Mouse (Mus musculus) intestine, postnatal 0 days (tissue): Measurements from ENCODE around the gene Pou3f3. TPM values are rescaled to one million over a fixed set of nuclear protein-coding genes. Genes with fewer than 3 reads are reported as not detected.

ENCODE experiments used
- ATAC-seq: fragments of 200-750 bp; cut with Nextera tagmentation; 2 replicates; pipeline ENCODE4 v1.8.0; 2017; ENCODE audit warnings: mild to moderate bottlenecking, moderate TSS enrichment, moderate library complexity
- H3K27ac ChIP-seq: fragments of 300-500 bp; sonication (generic); 2 replicates; pipeline ENCODE4 v1.5.1; 2014; ENCODE audit warnings: mild to moderate bottlenecking, low read depth, low read length, moderate library complexity
- H3K27me3 ChIP-seq: fragments of 300-500 bp; sonication (generic); replicated peaks from 2 replicates; pipeline ENCODE4 v1.6.1; 2014; ENCODE audit warnings: low read length, mixed read lengths; ENCODE audit not compliant: control insufficient read depth, insufficient read depth
- H3K36me3 ChIP-seq: fragments of 300-500 bp; sonication (generic); 2 replicates; pipeline ENCODE4 v1.6.1; 2014; ENCODE audit warnings: mild to moderate bottlenecking, moderate library complexity; ENCODE audit not compliant: control insufficient read depth, insufficient read depth
- H3K4me1 ChIP-seq: fragments of 300-500 bp; sonication (generic); replicated peaks from 2 replicates; pipeline ENCODE4 v1.6.1; 2014; ENCODE audit warnings: antibody characterized with exemption, low read length, mixed read lengths; ENCODE audit not compliant: control insufficient read depth, insufficient read depth
- H3K4me2 ChIP-seq: fragments of 300-500 bp; sonication (generic); replicated peaks from 2 replicates; pipeline ENCODE4 v1.6.1; 2014; ENCODE audit warnings: low read depth, mild to moderate bottlenecking, moderate library complexity
- H3K4me3 ChIP-seq: fragments of 300-500 bp; sonication (generic); 2 replicates; pipeline ENCODE4 v1.5.1; 2014; ENCODE audit warnings: low read depth, low read length
- H3K9ac ChIP-seq: fragments of 300-500 bp; sonication (generic); 2 replicates; pipeline ENCODE4 v1.6.1; 2014; ENCODE audit warnings: mild to moderate bottlenecking, low read depth, low read length
- H3K9me3 ChIP-seq: fragments of 300-500 bp; sonication (generic); 2 replicates; pipeline ENCODE4 v1.6.1; 2016; ENCODE audit warnings: mixed run types; ENCODE audit not compliant: control insufficient read depth
- CTCF ChIP-seq: sonication (generic); IDR thresholded peaks from 2 replicates; pipeline ENCODE4 v1.5.1; 2016; ENCODE audit warnings: low read depth, mild to moderate bottlenecking, control low read depth, antibody characterized with exemption, moderate library complexity
- WGBS: fragments of 180-500 bp; shearing (Covaris S2); extraction: QIAGEN DNeasy Blood & Tissue Kit; methylation state at CpG from one replicate; pipeline ENCODE4 v1.1.7; 2014; 5-methylcytosine and 5-hydroxymethylcytosine counted together
- polyA plus RNA-seq: library from polyadenylated mRNA; unstranded; fragments of >200 nt; fragmentation: Nextera tagmentation; extraction: Ambion mirVana; gene quantifications from 2 replicates; pipeline ENCODE4 v1.2.1, GENCODE M21; 2015

Pou3f3 gene
- polyA plus RNA-seq, 1 experiment from 2014 or later = 0.14 TPM

DNA sequence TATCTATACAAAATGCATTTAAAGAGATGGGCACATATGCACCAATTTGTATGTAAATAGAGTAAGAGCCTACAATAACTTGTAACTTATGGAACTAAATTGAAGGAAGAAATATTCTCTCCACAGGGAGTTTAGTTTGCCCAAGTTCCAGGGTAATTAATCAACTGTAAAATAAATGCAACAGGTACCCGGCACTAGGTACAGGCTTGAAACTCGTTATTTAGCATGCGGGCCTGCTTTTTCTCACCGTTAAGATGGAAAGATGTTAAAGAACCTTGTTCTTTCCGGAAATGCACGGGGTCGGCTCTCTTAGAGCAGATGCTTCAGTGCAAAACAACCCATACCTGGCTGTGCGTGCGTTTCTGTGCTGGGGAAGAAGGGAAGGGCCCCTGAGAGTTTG lies 7.4 kb downstream of the Pou3f3 start:
- no peak overlapping the region for H3K4me2 ChIP-seq
- H3K9me3 ChIP-seq = no peaks in the 10 kb centered on the region
- H3K4me1 ChIP-seq = no peaks in the 10 kb centered on the region
- H3K36me3 ChIP-seq = no peaks in the 10 kb centered on the region
- ATAC-seq = no peak
- 2% methylated on average over 9 of the region's 9 CpGs for WGBS
- no peak overlapping the region for H3K27ac ChIP-seq
- peaks cover 95% of the 10 kb centered on the region for H3K27me3 ChIP-seq
- TF ChIP-seq CTCF = no peak
- H3K4me3 ChIP-seq = no peak overlapping the region
- H3K9ac ChIP-seq = no peak overlapping the region

DNA sequence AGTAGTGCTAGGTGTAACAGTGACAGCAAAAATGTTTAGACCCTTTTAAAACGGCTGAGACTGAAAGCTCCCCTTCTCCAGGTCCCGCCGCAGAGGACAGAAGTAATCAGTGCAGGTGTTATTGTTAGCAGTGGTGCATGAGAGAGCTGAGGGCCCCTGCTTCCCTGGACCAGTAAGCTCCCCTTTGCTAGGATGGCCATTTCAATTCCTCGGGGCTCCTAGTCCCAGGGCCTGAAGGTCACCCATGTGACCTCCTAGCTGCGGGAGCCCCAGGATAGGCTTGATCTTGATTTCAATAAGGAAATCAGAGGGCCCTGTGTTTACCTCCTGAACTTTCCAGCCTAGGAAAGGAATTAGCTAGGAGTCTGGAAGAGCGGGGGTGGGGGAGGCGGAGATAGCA lies 7.9 kb downstream of the Pou3f3 start:
- no peak for ATAC-seq
- Histone ChIP-seq H3K9me3 (no peaks in the 10 kb centered on the region), H3K4me2 (no peak overlapping the region), H3K36me3 (no peaks in the 10 kb centered on the region), H3K4me3 (no peak overlapping the region), H3K4me1 (no peaks in the 10 kb centered on the region), H3K9ac (no peak overlapping the region), H3K27ac (no peak overlapping the region), H3K27me3 (peaks cover 95% of the 10 kb centered on the region)
- no peak for TF ChIP-seq CTCF
- WGBS = 5% methylated on average over 7 of the region's 7 CpGs

DNA sequence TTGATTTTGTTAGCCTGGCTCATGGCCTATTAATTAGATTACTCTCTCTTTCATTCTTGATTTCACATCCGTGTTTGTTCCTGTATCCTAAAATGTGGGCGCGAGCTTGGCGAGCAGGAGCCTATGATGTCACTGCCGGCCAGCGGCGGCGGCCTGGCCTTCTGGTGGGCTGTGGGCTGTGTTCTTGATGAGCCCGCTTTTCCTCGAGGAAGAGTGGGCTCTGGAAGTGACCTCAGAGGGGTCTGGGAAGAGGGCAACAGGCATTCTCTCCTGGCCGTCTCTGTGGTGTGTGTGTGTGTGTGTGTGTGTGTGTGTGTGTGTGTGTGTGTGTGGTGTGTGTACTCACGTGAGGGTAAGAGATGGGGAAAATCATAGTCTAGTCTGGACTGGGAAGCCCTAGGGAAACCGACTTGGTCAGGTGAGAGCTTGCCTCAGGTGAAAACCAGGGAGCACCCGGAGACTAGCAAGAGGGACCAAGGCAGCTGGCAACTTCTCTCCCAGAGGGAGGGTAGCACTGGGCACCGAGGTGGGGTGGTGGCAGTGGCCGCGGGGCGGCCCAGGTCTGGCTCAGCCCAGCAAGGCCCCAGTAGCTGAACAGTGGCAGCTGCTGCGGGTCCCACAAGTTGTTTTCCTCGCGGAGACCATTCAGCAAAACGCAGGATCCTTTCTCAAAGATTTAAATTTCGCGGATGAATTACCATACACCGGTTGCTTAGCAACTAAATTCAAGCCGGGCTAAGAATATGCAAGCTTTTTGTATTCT lies 8.5 kb downstream of the Pou3f3 start:
- Histone ChIP-seq H3K9ac (no peak overlapping the region), H3K9me3 (no peaks in the 10 kb centered on the region), H3K27me3 (peaks cover 95% of the 10 kb centered on the region), H3K4me1 (no peaks in the 10 kb centered on the region), H3K36me3 (no peaks in the 10 kb centered on the region), H3K4me2 (no peak overlapping the region), H3K4me3 (no peak overlapping the region), H3K27ac (no peak overlapping the region)
- TF ChIP-seq CTCF = no peak
- WGBS = 2% methylated on average over 26 of the region's 26 CpGs
- ATAC-seq = no peak

DNA sequence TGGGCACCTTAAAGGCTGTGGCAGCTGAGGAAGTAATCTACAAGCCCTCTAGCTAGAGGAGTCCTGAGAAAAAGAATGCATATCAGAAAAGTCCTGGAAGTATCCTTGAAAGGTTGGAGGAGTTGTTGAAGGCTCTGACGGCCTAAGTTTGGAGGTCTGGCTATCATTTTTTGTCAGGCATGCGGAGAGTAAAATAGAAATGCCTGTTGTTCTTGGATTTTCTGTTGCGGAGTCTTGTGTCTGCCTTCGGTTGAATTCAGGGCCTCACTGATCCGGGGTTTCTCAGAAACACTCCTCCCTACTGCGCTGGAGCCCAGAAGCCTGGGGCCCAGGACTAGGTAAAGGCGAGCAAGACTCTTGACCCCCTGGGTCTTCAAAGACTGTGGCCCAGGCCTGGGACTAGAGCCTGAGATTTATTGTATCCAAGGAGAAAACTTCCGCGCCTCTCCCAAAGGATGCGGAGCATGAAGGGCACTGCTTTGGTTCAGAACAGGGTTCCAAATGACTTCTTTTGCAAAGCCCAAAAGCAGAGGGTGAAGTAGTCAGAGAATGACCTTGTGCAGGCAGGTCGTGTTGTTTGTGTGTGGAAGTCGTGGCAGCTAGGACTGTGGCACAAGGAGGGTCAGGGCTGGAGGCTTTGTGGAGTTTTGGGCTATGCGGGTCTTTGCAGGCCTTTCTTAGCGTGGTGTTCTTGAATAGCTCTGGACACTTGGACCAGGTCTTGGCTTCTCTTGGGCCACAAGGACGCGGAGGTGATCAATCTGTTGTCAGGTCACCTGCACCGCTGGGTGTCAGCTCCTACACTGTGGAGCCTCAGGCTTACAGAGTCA lies 9.6 kb downstream of the Pou3f3 start:
- no peak overlapping the region for H3K27ac ChIP-seq
- H3K4me2 ChIP-seq = no peak overlapping the region
- H3K36me3 ChIP-seq = no peaks in the 10 kb centered on the region
- no peaks in the 10 kb centered on the region for H3K9me3 ChIP-seq
- WGBS = 7% methylated on average over 17 of the region's 17 CpGs
- no peak overlapping the region for H3K9ac ChIP-seq
- H3K4me3 ChIP-seq = no peak overlapping the region
- H3K27me3 ChIP-seq = peaks cover 96% of the 10 kb centered on the region
- TF ChIP-seq CTCF = no peak
- H3K4me1 ChIP-seq = no peaks in the 10 kb centered on the region
- no peak for ATAC-seq

DNA sequence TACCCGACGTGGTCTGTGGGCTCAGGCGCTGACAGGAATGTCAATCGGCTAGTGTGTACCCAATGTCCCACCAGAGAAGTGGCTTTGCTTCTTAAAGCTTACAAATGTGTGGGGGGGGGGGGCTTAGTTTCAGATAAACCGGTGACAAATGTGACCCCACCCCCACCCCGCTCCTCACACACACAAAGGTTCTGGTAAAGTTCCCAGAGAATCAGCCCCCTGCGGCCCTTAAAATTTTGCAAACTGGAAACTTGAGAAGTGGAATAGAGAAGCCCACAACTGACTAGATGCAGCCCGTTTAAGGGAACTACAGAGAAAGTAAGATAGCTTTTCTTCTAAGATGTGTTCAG lies 10.2 kb downstream of the Pou3f3 start:
- no peak overlapping the region for H3K27ac ChIP-seq
- H3K4me1 ChIP-seq = no peaks in the 10 kb centered on the region
- no peak for ATAC-seq
- no peaks in the 10 kb centered on the region for H3K9me3 ChIP-seq
- H3K36me3 ChIP-seq = no peaks in the 10 kb centered on the region
- TF ChIP-seq CTCF = no peak
- H3K4me2 ChIP-seq = no peak overlapping the region
- H3K4me3 ChIP-seq = no peak overlapping the region
- H3K27me3 ChIP-seq = peaks cover 97% of the 10 kb centered on the region
- no peak overlapping the region for H3K9ac ChIP-seq
- WGBS = 13% methylated on average over 8 of the region's 8 CpGs

DNA sequence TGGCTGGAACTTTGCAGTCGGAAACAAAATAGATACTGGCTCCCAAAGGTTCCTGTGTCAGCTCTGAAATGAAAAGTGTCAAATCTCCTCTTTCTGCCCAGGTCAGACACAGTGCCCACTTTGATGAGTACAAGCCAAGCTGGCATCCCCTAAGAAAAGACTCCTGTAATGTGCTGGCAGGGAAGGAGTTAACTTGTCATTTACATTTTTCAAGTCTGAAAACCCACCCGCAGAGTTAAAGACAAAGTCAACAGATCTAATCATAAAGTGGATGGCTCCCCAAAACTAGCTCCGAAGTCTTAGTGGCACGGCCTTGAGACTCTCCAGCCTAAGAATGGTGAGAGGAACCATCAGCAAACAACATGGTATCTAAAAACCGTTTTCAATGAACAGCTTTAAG lies 11.6 kb downstream of the Pou3f3 start:
- no peaks in the 10 kb centered on the region for H3K4me1 ChIP-seq
- H3K27ac ChIP-seq = no peak overlapping the region
- TF ChIP-seq CTCF = no peak
- H3K9ac ChIP-seq = no peak overlapping the region
- 4% methylated on average over 5 of the region's 5 CpGs for WGBS
- no peak overlapping the region for H3K4me2 ChIP-seq
- ATAC-seq = no peak
- H3K36me3 ChIP-seq = no peaks in the 10 kb centered on the region
- no peak overlapping the region for H3K4me3 ChIP-seq
- no peaks in the 10 kb centered on the region for H3K9me3 ChIP-seq
- H3K27me3 ChIP-seq = peaks cover 97% of the 10 kb centered on the region
